Mouse (Mus musculus): Measurements from ENCODE around the gene Rab6b. TPM values are rescaled to one million over a fixed set of nuclear protein-coding genes. Genes with fewer than 3 reads are reported as not detected.
A peak's percentile ranks its signal among the peaks of the same experiment; 100 is the strongest.
"Not testable (repeated sequence)": the region's sequence is repeated elsewhere in the genome, so short reads cannot be mapped to it uniquely, and the experiment has no call there.

Gene Rab6b
- total RNA-seq, 2 experiments from 2014 or later = 0.64 to 1.2 TPM

DNA sequence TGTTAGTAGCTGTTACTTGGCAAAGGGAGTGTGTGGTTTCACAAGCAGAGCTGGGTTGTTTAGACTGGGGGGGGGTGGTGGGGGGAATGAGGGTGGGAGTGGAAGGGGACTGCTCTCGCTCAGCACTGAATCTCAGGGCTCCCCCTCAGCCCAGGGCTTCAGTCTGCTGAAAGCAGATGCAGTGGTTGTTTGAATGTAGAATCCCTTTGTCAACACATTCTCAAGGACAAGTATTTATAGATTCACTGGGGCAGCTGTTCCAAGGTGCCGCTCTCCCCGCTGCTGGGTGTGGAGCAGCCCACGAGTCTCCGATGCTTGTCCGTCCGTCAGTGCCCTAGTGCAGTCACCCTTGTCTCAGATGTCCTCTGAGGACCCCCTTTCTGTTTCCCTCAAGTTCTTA, 29.7 kb downstream of the Rab6b start:
- DNase-seq (ENCODE audit: low spot score) = no peak

DNA sequence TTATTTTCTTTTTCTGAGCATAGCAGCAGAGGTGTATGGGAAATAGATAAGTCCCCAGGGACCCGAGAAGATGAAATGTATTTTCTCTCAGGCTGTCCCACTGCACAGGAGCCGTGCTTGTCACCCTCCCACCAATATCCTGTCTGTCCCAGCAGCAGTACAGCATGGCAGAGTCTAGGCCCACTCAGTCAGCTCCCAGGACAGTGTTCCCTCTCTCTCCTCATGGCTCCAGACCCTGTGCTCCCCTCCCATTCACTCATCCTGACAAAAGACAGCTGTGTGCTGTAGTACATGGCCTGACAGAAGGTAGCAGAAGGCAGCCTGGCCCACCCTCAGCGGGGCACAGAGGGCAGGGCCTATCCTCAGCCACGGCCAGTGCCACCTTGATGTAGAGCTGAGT, 32.3 kb downstream of the Rab6b start:
- DNase-seq (ENCODE audit: low spot score) = no peak

DNA sequence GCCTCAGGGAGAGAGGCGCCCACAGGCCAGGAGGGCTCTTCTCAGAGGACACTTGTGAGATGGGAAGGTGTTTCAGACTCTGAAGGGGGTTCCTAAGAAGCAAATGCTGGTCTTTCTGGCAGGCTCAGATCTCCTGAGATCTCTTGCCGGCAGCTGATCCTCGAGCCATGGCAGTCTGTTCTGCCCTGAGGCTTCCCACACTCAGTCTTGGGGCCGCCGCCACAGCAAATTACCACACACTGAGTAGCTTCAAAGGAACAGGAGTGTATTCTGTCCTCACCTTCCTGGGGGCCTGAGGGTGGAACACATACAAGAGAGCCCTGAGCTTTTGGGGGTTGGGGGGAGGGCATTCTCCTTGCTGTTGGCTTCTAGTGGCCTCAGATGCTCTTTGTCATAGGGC, 33.8 kb downstream of the Rab6b start:
- DNase-seq (ENCODE audit: low spot score) = no peak

DNA sequence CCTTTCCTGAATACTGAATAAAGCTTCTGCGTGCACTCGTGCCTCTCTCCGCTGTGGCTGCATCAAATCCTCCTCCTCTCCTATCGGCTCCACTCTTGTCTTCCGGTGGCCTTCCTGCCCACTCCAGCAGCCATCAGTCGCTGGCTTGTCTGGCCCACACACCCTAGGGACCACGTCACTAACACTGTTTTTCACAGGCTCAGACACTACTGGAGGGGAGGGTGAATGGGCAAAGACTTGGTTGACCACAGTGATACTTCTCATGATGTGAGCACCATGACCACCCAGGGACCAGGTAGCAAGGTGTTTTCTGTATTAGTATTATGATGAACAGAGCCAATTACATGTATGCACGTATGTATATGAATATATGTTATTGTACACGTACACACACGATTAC, 34.7 kb downstream of the Rab6b start:
- no peak for DNase-seq (ENCODE audit: low spot score)

DNA sequence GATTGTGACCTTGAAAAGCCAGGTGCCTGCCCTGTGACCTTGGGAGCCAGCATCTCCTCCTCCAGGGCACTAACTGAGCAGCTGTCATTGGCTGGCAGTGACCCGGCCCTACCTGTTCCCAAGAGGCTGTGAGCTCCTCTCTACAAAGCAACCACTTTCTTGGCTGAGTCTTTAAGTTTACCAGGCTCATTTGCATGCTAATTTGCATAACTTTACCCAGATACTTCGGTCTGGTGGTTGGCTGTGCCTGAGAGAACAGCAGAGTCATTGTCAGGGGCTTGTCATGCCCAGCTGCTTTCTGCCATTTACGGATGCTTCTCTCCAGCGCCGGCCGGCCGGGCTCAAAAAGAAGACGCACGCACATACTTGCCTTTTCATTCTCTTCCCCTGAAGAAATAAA, 35.1 kb downstream of the Rab6b start:
- no peak for DNase-seq (ENCODE audit: low spot score)

DNA sequence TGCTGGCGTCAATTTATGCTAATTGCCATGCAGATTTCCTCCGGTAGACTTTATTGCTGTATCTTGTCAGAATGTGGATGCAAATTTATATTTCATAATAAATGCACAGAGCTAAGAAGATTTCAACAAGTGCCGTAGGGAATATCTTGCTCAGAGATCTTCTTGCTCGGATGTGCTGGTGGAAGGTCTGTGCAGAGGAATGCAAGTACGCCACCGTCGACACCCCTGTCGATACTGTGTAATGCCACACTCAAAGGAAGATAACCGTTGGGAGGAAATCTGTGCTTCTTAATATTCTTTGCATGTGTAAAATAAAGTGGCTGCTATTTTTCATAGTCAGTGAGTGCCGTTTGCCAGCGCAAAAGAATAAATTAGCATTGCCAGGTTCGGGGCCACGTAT, 35.5 kb downstream of the Rab6b start:
- no peak for DNase-seq (ENCODE audit: low spot score)

DNA sequence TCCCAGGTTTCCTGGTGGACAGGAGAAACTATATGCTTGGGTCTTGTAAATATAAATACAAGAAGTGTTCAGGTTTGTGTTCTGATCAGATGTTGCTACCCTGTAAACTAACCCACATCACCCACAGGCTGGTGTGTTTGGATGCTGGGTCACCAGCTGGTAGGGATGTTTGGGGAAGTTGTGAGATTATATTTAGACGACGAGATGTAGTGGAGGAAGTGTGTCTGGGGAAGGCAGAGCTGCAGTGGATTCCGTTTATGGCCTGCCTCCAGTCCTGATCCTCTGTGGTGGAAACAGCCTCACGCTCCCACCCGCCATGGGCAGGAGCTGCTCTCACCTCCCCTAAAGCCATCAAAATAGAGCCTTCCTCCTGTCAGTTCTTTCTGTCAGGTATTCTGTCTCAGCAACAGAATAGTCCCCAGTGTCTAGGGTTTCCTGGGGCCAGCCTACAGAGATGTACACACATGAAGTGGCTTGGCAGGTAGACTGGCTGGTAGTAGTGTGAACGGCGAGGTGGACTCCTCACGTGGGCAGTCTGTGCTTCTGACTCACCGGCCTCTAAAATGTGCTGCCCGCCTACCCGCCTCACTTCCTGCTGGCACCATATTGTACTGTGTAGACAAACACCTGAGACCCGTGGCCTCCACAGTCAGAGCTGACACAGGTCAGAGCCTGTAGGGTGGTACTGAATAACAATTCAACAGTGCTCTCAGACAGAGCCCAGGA, 37.6 kb downstream of the Rab6b start:
- no peak for DNase-seq (ENCODE audit: low spot score)

DNA sequence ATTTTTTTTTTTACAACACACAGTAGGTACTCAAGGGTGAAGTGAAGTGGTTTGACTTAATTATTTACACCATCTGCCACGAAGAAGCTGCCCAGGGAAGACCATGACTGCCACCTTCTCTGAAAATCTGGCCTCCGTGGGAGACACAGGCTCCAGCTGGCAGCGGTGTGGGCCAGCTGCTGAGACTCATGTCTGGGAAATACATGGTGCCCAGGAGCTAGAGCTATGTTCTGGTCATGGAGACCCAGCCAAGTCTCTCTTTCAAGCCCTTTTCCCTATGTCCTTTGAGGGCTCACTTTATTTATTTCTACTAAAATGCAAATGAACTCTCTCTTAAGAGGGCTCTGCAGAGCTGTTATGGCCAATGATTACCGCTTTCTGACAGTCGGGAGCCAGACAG, 41.7 kb downstream of the Rab6b start:
- DNase-seq (ENCODE audit: low spot score) = no peak

DNA sequence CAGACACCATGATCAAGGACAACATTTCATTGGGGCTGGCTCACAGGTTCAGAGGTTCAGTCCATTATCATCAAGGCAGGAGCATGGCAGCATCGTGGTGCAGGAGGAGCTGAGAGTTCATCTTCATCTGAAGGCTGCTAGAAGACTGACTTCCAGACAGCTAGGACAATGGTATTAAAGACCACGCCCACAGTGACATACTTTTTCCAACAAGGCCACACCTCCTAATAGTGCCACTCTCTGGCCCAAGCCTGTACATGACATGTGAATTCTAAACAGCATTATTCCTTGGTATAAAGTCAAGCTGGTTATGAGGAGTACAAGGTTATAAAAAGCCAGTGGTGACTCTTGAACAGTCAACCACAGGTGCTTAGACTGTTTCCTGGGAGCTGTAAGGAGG, 43.0 kb downstream of the Rab6b start:
- no peak for DNase-seq (ENCODE audit: low spot score)

DNA sequence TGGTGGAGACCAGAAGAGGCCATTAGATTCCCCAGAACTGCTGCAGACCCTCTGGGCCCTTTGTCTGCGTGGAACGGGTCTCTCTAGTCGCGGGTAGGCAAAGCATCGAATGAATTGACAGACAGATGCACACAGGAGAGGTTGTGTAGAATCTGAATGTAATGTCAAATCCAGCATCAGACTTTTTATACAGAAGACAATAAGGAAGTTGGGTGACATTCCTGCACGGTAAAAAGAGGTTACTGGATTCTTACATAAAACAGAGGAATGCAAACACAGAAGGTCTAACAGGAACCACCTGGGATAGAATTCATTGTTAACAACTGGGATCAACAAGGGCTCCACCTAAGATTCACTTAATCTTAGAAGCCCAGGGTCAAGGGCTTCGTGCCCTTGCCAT, 43.6 kb downstream of the Rab6b start:
- not testable (repeated sequence) for DNase-seq (ENCODE audit: low spot score)

DNA sequence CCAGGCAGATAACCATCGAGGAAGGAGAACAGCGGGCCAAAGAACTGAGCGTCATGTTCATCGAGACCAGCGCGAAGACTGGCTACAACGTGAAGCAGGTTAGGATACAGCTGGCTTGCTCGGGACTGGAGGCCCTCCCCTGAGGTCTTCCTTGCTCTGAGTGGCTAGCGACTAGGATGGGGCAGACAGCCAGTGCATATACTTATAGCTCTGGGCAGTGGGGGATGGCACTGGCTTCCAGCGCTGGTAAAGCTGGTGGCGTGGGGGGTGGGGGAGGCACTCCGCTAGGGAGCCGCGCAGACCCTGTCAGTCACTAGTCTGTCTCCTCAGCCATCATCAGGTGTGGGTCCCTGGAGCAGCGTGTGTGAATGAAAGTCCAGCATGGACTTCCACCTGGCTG, 52.2 kb downstream of the Rab6b start:
- DNase-seq (ENCODE audit: low spot score) = no peak

DNA sequence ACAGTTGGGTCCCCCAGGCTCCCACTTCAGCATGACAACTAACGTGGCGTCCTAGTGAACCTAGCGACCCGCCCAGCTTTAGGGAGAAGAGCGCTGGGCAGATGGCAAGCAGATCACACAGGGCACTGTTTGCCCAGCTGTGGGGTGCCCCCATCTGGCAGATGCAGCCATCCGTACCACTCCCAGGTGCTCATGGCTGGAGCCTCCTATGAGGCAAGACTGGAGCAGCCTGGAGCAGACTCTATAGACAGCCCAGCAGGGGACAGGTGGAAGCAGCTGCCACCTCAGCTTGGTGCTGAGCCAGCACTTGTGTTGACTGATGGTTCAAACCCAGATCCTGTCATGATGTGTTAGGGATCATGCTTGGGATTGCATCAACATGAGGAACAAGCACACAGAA, 56.5 kb downstream of the Rab6b start:
- no peak for DNase-seq (ENCODE audit: low spot score)

DNA sequence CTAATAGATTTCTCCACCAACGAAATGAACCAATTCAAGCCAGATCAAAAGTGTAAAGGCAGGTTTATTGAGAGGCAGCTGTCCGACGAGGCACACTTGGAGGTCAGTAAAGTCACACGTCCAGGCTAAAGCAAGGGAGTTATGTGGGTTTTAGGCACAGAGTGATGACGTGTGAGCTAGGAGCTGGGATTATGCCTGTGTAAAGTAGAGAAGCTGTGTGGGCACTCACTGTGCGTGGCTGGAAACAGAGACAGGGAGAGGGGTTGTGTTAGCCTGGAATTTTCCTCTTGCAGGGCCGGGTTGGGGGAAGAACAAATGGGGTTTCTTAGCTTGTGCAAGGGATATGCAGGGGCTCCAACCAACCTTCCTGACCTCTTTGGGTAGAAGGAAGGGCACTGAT, 57.2 kb downstream of the Rab6b start:
- no peak for DNase-seq (ENCODE audit: low spot score)

DNA sequence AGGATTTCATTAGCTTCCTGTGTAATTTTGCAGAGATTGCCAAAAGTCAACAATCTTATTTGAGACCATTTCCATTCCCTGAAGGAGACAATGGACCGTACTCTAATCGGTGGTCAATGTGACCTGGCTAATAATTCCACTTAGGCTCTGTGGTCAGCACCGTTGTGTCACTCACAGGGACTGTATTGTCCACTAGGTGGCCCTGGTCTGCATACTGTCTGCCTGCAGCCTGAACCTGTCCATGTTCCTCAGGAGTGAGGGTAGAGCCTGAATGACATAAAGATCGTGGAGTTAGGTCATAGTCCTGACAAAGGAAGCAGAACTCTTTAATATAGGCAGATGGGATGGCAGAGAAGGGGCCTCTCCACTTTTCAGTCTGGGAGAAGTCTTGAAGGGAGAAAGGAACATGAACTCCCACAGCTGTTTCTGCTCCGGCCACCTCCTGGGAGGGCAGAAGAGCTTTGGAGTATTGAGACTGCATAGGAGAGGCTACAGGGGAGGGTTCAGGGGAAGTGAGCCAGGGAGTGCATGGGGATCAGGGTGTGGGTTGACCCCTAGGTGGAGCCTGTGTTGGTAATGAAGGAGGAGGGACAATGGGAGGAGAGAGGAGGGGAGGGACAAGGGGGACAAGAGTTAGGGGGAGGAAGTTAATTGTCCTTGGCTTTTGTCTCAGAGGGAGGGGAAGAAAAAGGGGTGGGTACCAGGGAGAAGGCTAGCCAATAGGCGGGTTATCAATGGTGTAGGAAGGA, 63.4 kb downstream of the Rab6b start:
- DNase-seq (ENCODE audit: low spot score) = no peak

DNA sequence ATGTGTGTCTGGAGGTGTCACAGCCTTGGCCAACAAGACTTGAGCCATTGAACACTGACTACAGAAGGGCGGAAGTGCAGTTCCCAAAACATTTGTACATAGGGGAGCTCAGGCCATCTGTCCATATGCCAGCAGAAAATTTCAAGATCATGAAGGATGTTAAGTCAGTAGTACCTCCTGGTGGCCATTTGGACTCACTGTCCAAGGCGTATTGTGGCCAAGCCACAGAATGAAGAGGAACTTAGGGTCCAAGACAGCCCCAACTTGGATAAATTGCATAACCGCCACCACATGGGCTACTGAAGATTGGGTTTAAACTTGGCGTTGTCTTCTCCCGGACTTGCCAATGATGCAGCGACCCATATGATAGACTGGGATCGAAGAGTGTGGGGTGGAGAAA, 64.1 kb downstream of the Rab6b start:
- no peak for DNase-seq (ENCODE audit: low spot score)

DNA sequence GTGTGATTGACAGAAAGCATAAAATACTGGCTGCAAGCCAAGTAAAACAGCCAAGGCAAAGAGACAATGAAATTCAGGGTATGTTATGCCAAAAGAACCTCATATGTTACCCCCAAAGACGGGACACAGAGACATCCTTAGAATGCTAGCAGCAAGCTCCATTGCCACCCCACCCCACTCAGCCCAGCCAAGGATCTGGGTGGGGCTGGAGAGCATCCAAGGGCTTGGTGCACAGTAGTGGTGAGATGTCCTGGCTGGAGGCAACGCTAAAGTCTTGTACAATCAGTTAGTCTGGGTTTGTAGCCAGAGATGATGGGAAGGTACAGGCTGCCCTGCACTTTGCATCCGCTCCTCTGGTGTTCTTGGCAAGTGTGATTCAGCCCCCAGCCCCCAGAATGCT, 68.7 kb downstream of the Rab6b start:
- DNase-seq (ENCODE audit: low spot score) = peak; percentile 68

DNA sequence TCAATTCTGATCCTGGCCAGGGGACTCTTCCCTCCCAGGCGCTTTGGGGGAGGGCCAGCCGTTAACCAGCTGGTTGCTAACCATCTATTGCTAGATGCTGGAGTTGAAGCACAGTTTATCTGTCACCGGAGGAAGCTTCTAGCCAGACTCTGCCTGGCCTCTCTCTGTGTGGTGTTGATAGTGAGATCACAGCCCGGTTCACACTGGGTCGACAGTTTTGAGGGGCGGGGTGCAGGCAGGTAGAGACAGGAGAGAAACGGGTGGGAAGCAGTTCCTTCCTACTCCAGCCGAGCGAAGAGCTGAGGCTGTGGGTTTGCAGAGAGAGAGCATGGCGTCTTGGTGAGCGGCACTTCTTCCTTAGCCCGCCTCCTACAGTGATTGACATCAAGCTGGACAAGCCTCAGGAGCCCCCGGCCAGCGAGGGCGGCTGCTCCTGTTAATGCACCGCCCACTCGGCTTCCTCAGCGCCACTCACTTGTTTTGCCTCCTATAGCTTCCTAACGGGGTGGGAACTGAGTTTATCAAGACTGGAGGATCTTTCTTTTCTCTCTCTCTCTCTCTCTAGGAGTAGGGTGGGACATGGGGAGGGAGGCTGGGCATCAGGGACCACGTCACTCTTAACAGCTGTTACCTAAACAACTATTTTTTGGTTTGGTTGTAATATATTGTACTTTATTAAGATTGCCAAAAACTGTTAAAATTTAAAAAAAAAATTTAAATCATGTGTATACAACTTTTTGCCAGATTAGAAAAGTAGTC, 69.4 kb downstream of the Rab6b start:
- peak; percentile 73 for DNase-seq (ENCODE audit: low spot score)

DNA sequence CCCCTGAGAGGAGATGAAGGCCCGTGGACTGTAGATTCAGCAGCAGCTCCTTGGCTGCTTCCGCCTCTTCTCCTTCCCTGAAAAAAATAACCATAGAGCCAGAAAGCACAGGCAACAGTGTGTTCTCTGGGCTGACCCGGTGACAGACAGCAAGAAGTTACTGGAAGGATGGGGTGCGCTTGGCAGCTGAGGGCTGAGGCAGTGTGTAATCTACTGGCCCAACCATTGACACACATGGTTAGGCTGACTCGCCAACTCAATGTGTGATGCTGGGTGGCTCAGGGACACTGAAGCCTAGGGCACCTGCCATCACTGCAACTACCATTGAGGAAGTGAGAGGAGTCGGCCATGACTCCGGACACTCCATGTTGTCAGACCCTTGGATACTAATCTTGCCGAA, 70.3 kb downstream of the Rab6b start:
- no peak for DNase-seq (ENCODE audit: low spot score)

DNA sequence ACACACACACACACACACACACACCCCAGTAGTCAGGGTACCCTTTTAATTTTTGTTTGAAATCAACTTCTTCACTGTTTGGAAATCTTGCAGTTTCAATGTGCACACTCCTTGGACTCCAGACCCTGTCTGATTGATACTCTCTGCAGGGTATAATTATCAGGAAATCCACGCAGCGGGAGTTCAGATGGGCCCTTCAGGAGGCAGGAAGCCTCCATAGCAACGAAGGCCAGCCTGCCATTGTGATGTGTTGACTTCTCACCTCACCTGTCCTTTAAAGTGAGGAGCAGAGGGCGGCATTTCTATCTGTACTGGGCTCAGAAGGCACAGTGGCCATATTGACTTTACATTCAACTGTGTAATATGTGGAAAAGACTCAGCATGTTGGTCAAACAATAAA, 73.3 kb downstream of the Rab6b start:
- DNase-seq (ENCODE audit: low spot score) = no peak

DNA sequence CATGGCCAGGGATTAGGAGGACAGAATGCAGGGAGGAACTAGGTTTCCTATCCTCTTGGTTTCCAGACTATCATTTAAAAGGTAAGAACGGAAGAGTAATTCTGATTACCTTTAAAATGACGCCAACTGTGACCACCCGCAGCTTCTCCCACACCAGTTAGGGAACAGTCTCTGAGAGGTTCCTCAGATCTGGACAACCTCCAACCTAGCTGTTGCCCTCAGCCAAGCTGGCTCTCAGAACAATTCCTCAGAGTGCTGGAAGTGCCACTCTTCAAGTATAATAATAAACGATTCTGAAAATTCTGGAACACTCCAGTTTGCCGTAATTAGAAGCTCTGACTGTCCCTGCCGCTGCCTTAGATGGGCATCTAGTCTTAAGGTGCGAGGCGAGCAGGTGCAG, 74.4 kb downstream of the Rab6b start:
- DNase-seq (ENCODE audit: low spot score) = no peak

DNA sequence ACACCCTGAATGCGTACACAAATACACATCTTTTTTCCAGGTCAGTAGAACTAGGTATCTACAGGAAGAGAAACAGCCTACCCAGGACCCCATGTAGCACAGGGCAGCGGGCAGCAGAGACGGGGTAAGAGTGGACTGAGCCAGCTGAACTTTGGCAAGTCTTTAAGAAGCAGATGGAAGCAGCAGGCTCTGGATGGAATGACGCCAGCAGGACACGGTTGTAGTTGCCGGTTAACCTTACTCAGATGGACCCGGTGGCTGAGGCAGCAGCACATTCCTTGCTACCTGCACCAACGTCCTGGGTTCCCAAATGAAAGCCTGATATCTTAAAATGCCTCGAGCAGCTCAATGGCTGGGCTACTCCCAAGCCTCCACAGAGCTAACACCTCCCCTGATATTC, 75.2 kb downstream of the Rab6b start:
- no peak for DNase-seq (ENCODE audit: low spot score)

DNA sequence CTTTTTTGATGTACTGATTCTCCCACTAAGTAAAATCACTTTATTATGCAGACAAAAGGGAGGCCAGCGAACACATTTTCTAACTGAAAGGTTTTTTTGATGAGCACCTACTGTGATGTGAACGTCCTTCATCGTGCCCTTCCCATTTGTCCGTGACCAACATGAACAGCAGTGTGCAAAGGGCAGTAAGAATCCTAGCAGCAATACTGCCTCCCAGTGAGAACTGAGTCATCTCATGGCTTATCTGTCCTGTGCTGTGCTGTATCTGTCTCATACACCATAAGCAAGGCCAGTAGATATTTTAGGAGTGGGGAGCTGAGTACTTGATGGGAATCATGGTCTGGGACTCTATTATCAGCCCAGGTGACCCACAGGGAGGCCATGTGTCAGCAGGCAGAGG, 76.8 kb downstream of the Rab6b start:
- DNase-seq (ENCODE audit: low spot score) = no peak
